Mouse (Mus musculus) stomach, postnatal 0 days (tissue): Measurements from ENCODE around the gene Mia3. TPM values are rescaled to one million over a fixed set of nuclear protein-coding genes. Genes with fewer than 3 reads are reported as not detected.

Source experiments
- ATAC-seq: fragments of 200-750 bp; cut with Nextera tagmentation; 2 replicates; pipeline ENCODE4 v1.8.0; 2017; ENCODE audit not compliant: low FRiP score, low TSS enrichment
- DNase-seq: peaks from one replicate; pipeline ENCODE4 v3.0.0-alpha.2; 2016; ENCODE audit warnings: low spot score
- H3K27ac ChIP-seq: fragments of 300-500 bp; sonication (generic); replicated peaks from 2 replicates; pipeline ENCODE4 v1.5.1; 2014; ENCODE audit warnings: mild to moderate bottlenecking, control low read depth
- H3K27me3 ChIP-seq: fragments of 300-500 bp; sonication (generic); 2 replicates; pipeline ENCODE4 v1.6.1; 2014; ENCODE audit warnings: low read length; ENCODE audit not compliant: control insufficient read depth, insufficient read depth
- H3K36me3 ChIP-seq: fragments of 300-500 bp; sonication (generic); 2 replicates; pipeline ENCODE4 v1.6.1; 2014; ENCODE audit warnings: low read length, mixed read lengths; ENCODE audit not compliant: control insufficient read depth, insufficient read depth
- H3K4me1 ChIP-seq: fragments of 300-500 bp; sonication (generic); replicated peaks from 2 replicates; pipeline ENCODE4 v1.6.1; 2014; ENCODE audit warnings: antibody characterized with exemption; ENCODE audit not compliant: control insufficient read depth, insufficient read depth
- H3K4me2 ChIP-seq: fragments of 300-500 bp; sonication (generic); replicated peaks from 2 replicates; pipeline ENCODE4 v1.6.1; 2014; ENCODE audit warnings: low read depth, mild to moderate bottlenecking, control low read depth, moderate library complexity
- H3K4me3 ChIP-seq: fragments of 300-500 bp; sonication (generic); 2 replicates; pipeline ENCODE4 v1.5.1; 2014; ENCODE audit warnings: low read depth, low read length, control low read depth
- H3K9ac ChIP-seq: fragments of 300-500 bp; sonication (generic); 2 replicates; pipeline ENCODE4 v1.6.1; 2014; ENCODE audit warnings: mild to moderate bottlenecking, low read length, control low read depth, mixed read lengths
- H3K9me3 ChIP-seq: fragments of 300-500 bp; sonication (generic); 2 replicates; pipeline ENCODE4 v1.6.1; 2016; ENCODE audit warnings: low read length; ENCODE audit not compliant: control insufficient read depth
- CTCF ChIP-seq: IDR thresholded peaks from 2 replicates; pipeline ENCODE4 v1.5.1; 2016; ENCODE audit warnings: antibody characterized with exemption, low read depth, mild to moderate bottlenecking, moderate library complexity
- EP300 ChIP-seq: optimal IDR thresholded peaks from 2 replicates; pipeline ENCODE3; 2016; ENCODE audit warnings: antibody characterized with exemption
- WGBS: fragments of 180-500 bp; shearing (Covaris S2); extraction: QIAGEN DNeasy Blood & Tissue Kit; methylation state at CpG from one replicate; pipeline ENCODE4 v1.1.7; 2014; 5-methylcytosine and 5-hydroxymethylcytosine counted together
- polyA plus RNA-seq: library from polyadenylated mRNA; unstranded; fragments of >200 nt; fragmentation: Nextera tagmentation; extraction: Ambion mirVana; gene quantifications from 2 replicates; pipeline ENCODE4 v1.2.1, GENCODE M21; 2015

Mia3 gene
- polyA plus RNA-seq, 1 experiment from 2014 or later, result 56.9 TPM

DNA sequence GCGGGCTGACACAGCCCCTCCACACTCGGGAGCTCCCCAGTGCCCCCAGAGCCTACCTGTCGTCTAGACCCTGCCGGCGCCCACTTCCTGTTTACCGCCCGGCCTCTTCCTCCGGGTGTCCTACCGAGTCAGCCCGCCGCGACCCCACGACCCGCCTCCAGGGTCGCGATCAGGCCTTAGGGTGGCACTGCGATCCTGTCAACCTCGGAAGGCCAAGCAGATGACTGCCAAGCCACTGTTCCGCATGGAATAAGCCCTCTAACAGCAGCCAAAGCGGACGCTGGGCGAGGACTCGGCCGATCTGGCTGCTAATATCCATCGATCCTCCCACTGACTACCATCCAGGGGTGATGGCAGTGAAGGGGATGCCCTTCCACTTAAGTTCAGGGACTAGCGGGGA lies 72.9 kb downstream of the Mia3 start, which contains the start of gene Aida:
Gene Aida, plus strand, starts transcription at position 126 of the 400 bp plus-strand sequence.
- Histone ChIP-seq H3K36me3 (peaks cover 3% of the 10 kb centered on the region; the same call in 1 of the 2 replicates), H3K9ac (peak within 1 kb of the TSS; percentile 63), H3K4me2 (peak within 1 kb of the TSS; percentile 59), H3K4me1 (no peaks in the 10 kb centered on the region), H3K27ac (peak within 1 kb of the TSS; percentile 59), H3K27me3 (no peaks in the 10 kb centered on the region), H3K9me3 (no peaks in the 10 kb centered on the region), H3K4me3 (peak within 1 kb of the TSS; percentile 54)
- under 1% methylated on average over 26 of the region's 26 CpGs for WGBS
- TF ChIP-seq CTCF (no peak), EP300 (no peak)
- ATAC-seq, result peak; percentile 4; the same call in 1 of the 2 replicates
- DNase-seq, result no peak

DNA sequence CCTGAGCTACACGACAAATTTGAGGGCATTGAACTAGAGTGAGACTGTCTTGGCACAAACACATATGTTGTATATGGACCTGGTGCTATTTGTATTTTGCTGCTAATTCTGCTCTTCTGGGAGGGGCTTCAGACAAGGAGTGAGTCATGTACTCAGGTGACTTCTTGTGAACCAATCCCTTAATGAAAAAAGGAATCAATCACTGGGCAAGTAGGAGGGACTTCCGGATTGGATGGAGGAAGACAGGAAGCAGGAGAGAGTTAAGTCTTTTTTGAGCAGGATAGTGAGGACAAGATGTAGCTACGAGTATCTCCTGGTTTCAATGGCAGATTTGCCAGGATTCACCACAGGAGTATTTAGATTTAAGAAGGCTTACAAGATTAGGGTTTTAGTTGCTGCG lies 79.8 kb downstream of the Mia3 start:
- no peak overlapping the region for H3K4me2 ChIP-seq
- H3K36me3 ChIP-seq, result peaks cover 29% of the 10 kb centered on the region; the same call in 1 of the 2 replicates
- no peak for TF ChIP-seq CTCF
- TF ChIP-seq EP300, result no peak
- no peak overlapping the region for H3K27ac ChIP-seq
- no peak overlapping the region for H3K4me3 ChIP-seq
- no peaks in the 10 kb centered on the region for H3K4me1 ChIP-seq
- H3K9ac ChIP-seq, result no peak overlapping the region
- DNase-seq, result no peak
- no peak for ATAC-seq
- WGBS, result 94% methylated on average over 4 of the region's 4 CpGs
- H3K9me3 ChIP-seq, result no peaks in the 10 kb centered on the region
- H3K27me3 ChIP-seq, result no peaks in the 10 kb centered on the region

DNA sequence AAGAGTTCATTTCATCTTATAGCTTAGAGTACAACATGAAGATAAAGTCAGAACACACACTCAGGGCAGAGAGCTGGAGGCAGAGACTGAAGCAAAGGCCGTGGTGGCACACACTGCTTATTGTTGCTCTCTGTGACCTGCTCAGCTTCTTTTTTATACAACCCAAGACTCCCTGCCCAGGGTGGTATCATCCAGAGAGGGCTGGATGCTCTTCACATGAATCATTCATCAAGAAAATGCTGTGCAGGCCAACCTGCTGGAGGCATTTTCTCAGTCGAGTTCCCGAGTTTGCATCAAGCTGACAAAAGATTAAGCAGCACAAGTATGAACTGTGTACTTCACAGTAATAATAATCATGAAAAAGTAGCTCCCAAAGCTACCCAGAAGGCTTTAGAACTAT lies 81.0 kb downstream of the Mia3 start:
- no peak overlapping the region for H3K4me3 ChIP-seq
- DNase-seq (no peak), ATAC-seq (no peak)
- 86% methylated on average over 3 of the region's 3 CpGs for WGBS
- no peak for TF ChIP-seq EP300
- no peaks in the 10 kb centered on the region for H3K9me3 ChIP-seq
- no peak overlapping the region for H3K4me2 ChIP-seq
- no peaks in the 10 kb centered on the region for H3K27me3 ChIP-seq
- no peak overlapping the region for H3K9ac ChIP-seq
- no peaks in the 10 kb centered on the region for H3K4me1 ChIP-seq
- peaks cover 34% of the 10 kb centered on the region; the same call in 1 of the 2 replicates for H3K36me3 ChIP-seq
- H3K27ac ChIP-seq, result no peak overlapping the region

Other genes with a start within 250 kb of the Mia3 start
- 5.9 and 6.3 TPM in 2 replicates for gene Disp1, start 148.0 kb downstream of the Mia3 start, polyA plus RNA-seq
- gene Aida, start 73.0 kb downstream of the Mia3 start, polyA plus RNA-seq, result 21.1 and 22.3 TPM in 2 replicates
- gene Brox, start 72.3 kb downstream of the Mia3 start, polyA plus RNA-seq, result 27.6 and 28.5 TPM in 2 replicates
- 9.9 and 10.8 TPM in 2 replicates for gene Taf1a, start 19.4 kb upstream of the Mia3 start, polyA plus RNA-seq
- gene Hhipl2, start 48.7 kb upstream of the Mia3 start, polyA plus RNA-seq, result not detected in 2 replicates